Mouse (Mus musculus): Measurements from ENCODE around the gene Etfa. TPM values are rescaled to one million over a fixed set of nuclear protein-coding genes. Genes with fewer than 3 reads are reported as not detected.

The Etfa gene
- total RNA-seq (2023), result 37.5 to 44.3 TPM (median 39.5 TPM) in 4 replicates

DNA sequence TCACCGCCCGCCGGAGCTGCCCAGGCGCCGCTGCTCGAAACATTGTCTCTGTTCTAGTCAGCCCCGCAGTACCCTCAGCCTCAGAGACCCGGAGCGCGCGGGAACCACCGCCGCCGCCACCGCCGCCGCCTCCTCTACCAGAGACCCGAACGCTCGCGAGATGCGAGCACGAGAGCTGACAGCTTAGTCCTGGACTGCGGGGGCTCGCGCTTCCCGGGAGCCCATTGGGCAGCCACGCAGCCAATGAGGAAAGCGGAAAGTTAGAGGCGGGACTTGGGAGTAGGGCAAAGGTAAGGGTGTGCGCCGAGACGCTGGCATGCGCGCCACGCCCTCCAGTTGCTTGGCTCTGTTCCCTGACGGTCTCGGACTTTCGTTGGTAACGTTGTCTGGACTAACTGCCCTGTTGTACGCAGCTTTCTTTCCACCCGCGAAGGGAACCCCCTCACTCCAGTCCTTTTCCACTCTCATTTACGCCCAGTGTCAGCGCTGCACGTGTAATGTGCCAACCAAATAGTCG is at the start of gene Etfa:
Gene Etfa, minus strand, starts transcription at position 217 of the 517 bp plus-strand sequence.

DNA sequence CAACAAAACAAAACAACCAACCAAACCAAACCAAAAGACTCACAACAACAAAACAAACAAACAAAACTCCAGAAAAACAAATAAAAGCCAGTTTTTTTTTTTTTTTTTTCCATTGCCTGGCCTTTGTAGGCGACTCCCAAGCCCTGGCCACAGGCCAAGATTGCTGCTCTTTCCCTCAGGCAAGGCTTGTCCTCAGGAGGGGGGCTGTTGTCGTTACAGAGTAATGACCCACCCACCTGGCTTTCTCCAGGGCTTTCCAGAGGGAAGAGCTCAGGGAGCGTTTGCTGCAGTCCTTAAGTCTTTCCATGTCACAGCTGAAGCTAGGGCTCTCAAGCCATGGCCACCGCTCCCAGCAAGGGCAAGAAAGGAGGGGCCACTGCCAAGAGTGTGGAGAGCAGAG is 26.3 kb upstream of the Etfa start, which contains the start of gene Isl2:
Gene Isl2, plus strand, starts transcription at position 296 of the 400 bp plus-strand sequence.

Other genes with a start within 250 kb of the Etfa start
- gene Nrg4, start 185.4 kb downstream of the Etfa start, total RNA-seq (2023), result 0.33 to 0.98 TPM (median 0.81 TPM) in 3 of 4 replicates, not detected in the other
- not detected in 4 replicates for gene Tmem266, start 185.3 kb downstream of the Etfa start, total RNA-seq (2023)
- not detected in 4 replicates for gene Isl2, start 26.4 kb upstream of the Etfa start, total RNA-seq (2023)